Mouse (Mus musculus): ENCODE data around the gene Epb41l5. TPM values are rescaled to one million over a fixed set of nuclear protein-coding genes. Genes with fewer than 3 reads are reported as not detected.

Epb41l5 gene
- polyA plus RNA-seq, 1 experiment from 2014 or later: 11.8 TPM

DNA sequence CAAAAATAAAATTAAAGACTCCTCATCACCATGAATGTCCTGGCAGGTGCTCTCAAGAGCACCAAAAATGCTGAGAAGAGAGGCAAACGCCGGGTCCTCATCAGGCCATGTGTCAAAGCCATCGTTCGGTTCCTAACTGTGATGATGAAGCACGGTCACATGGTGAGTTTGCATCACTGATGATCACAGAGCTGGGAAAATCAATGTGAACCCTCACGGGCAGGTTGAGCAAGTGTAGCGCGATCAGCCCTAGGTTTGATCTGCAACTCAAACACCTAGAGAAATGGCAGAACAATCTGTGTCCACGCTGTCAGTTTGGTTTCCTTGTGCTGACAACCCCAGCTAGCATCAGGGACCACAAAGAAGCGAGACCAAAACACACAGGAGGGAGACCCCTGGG, 149.3 kb downstream of the Epb41l5 start:
- H3K27me3 ChIP-seq: no peaks in the 10 kb centered on the region
- H3K27ac ChIP-seq: no peak overlapping the region
- 78% methylated on average over 10 of the region's 10 CpGs for WGBS (ENCODE audit: insufficient replicate concordance)
- no peak overlapping the region for H3K9ac ChIP-seq
- DNase-seq (no peak), ATAC-seq (ENCODE audit: low read depth) (no peak)
- no peak overlapping the region for H3K4me3 ChIP-seq (replicated peaks)
- H3K4me1 ChIP-seq (replicated peaks): peaks cover 77% of the 10 kb centered on the region
- no peaks in the 10 kb centered on the region for H3K9me3 ChIP-seq (replicated peaks)
- H3K36me3 ChIP-seq: peaks cover 8% of the 10 kb centered on the region; the same call in 1 of the 2 replicates
- no peak overlapping the region for H3K4me2 ChIP-seq

- H3K4me3 ChIP-seq (replicated peaks): no peak overlapping the region
- H3K36me3 ChIP-seq: peaks cover 8% of the 10 kb centered on the region; the same call in 1 of the 2 replicates
- no peak overlapping the region for H3K4me2 ChIP-seq
- H3K27me3 ChIP-seq: no peaks in the 10 kb centered on the region
- H3K9ac ChIP-seq: no peak overlapping the region
- 54% methylated on average over 9 of the region's 9 CpGs for WGBS (ENCODE audit: insufficient replicate concordance)
- H3K4me1 ChIP-seq (replicated peaks): peaks cover 73% of the 10 kb centered on the region
- no peak; the same call in 1 of the 2 replicates for ATAC-seq (ENCODE audit: low read depth)
- H3K27ac ChIP-seq: no peak overlapping the region; the same call in 1 of the 2 replicates
- H3K9me3 ChIP-seq (replicated peaks): no peaks in the 10 kb centered on the region
- DNase-seq: no peak
Observed at GRCm38 (mm10) chr1:119498536-119499231, 150.1 kb downstream of the Epb41l5 start.

DNA sequence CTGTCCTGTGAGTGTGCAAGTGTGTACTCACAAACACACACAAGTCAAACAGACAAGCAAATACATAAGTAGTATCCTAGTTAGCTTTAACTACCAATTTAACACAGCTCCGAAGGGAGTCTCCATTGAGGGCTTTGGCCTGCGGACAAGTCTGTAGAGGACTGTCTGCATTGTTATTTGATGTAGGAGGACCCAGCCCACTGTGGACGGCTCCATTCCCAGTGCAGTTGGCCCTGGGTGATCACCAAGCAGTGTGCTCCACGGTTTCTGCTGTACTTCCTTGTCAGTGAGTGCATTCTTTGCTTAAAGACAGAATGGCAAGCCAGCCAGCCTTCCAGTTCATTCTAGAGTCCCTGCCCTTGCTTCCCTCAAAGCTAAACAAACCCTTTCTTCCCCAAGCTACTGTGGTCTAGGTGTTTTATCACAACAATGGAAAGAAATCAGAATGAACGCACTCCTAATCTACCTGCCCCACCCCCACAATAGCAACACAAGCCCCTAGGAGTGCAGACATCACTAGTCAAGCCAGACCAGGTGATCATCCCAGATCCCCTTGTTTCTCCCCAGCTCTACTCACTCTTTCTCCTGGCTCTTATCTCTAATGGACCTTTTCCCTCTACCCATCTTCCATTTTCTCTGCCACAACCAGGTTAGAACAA, 151.3 kb downstream of the Epb41l5 start:
- Histone ChIP-seq H3K4me2 (no peak overlapping the region), H3K9me3 (replicated peaks) (no peaks in the 10 kb centered on the region), H3K27ac (no peak overlapping the region), H3K27me3 (no peaks in the 10 kb centered on the region), H3K4me1 (replicated peaks) (peaks cover 68% of the 10 kb centered on the region), H3K9ac (no peak overlapping the region), H3K4me3 (replicated peaks) (no peak overlapping the region), H3K36me3 (peaks cover 8% of the 10 kb centered on the region; the same call in 1 of the 2 replicates)
- no peak for ATAC-seq (ENCODE audit: low read depth)
- 65% methylated on average over 5 of the region's 5 CpGs for WGBS (ENCODE audit: insufficient replicate concordance)
- DNase-seq: no peak

- Histone ChIP-seq H3K27ac (no peak overlapping the region), H3K4me2 (no peak overlapping the region), H3K9me3 (replicated peaks) (no peaks in the 10 kb centered on the region), H3K27me3 (no peaks in the 10 kb centered on the region), H3K4me1 (replicated peaks) (peaks cover 58% of the 10 kb centered on the region), H3K9ac (no peak overlapping the region), H3K36me3 (no peaks in the 10 kb centered on the region), H3K4me3 (replicated peaks) (no peak overlapping the region)
- 82% methylated on average over 6 of the region's 6 CpGs for WGBS (ENCODE audit: insufficient replicate concordance)
- ATAC-seq (ENCODE audit: low read depth) (no peak), DNase-seq (no peak)
Observed at GRCm38 (mm10) chr1:119495396-119495775, 153.4 kb downstream of the Epb41l5 start.

Other genes starting within 250 kb of the Epb41l5 start
- 0.05 and 0.09 TPM in 2 replicates for gene Inhbb, start 226.8 kb downstream of the Epb41l5 start, polyA plus RNA-seq (2015; fragmentation: Nextera tagmentation; extraction: Ambion mirVana)
- gene Ralb, start 144.2 kb downstream of the Epb41l5 start, polyA plus RNA-seq (2015; fragmentation: Nextera tagmentation; extraction: Ambion mirVana): 43.9 and 47.2 TPM in 2 replicates
- gene Tmem185b, start 122.8 kb downstream of the Epb41l5 start, polyA plus RNA-seq (2015; fragmentation: Nextera tagmentation; extraction: Ambion mirVana): 9.8 and 10.2 TPM in 2 replicates
- gene Ptpn4, start 188.6 kb upstream of the Epb41l5 start, polyA plus RNA-seq (2015; fragmentation: Nextera tagmentation; extraction: Ambion mirVana): 1.4 and 2.4 TPM in 2 replicates